Mouse (Mus musculus) ES-Bruce4 (cell line): Measurements from ENCODE around the gene Tcf7l1. TPM values are rescaled to one million over a fixed set of nuclear protein-coding genes. Genes with fewer than 3 reads are reported as not detected.

Source experiments
- H3K27ac ChIP-seq: 2 replicates; pipeline ENCODE4 v1.5.1; 2012; ENCODE audit warnings: low read length, inconsistent platforms; ENCODE audit not compliant: insufficient read depth
- H3K27me3 ChIP-seq: 2 replicates; pipeline ENCODE4 v1.6.1; 2012; ENCODE audit warnings: mild to moderate bottlenecking, low read length, inconsistent platforms; ENCODE audit not compliant: control insufficient read depth, poor library complexity, insufficient read depth, severe bottlenecking
- H3K36me3 ChIP-seq: 2 replicates; pipeline ENCODE4 v1.6.1; 2012; ENCODE audit warnings: inconsistent platforms, mild to moderate bottlenecking, low read length, moderate library complexity; ENCODE audit not compliant: control insufficient read depth, poor library complexity, insufficient read depth, severe bottlenecking
- H3K4me1 ChIP-seq: one replicate; pipeline ENCODE4 v1.8.1; 2011; ENCODE audit warnings: low read length; ENCODE audit not compliant: control insufficient read depth, insufficient read depth
- H3K4me3 ChIP-seq: 2 replicates; pipeline ENCODE4 v1.5.1; 2011; ENCODE audit warnings: low read depth, mild to moderate bottlenecking, low read length
- H3K9ac ChIP-seq: 2 replicates; pipeline ENCODE4 v1.6.1; 2012; ENCODE audit warnings: low read depth, mild to moderate bottlenecking, inconsistent platforms; ENCODE audit not compliant: poor library complexity, severe bottlenecking
- H3K9me3 ChIP-seq: replicated peaks from 2 replicates; pipeline ENCODE4 v1.6.1; 2012; ENCODE audit warnings: mild to moderate bottlenecking, low read length, inconsistent platforms; ENCODE audit not compliant: control insufficient read depth, poor library complexity, insufficient read depth, severe bottlenecking
- CTCF ChIP-seq: IDR thresholded peaks from one replicate; pipeline ENCODE4 v1.8.1; 2011; ENCODE audit warnings: low read depth, low read length
- EP300 ChIP-seq: IDR thresholded peaks from 2 replicates; pipeline ENCODE4 v1.6.1; 2011; ENCODE audit warnings: low read depth, low read length; ENCODE audit not compliant: insufficient read depth
- POLR2A ChIP-seq: IDR thresholded peaks from one replicate; pipeline ENCODE4 v1.8.1; 2011; ENCODE audit warnings: low read length; ENCODE audit not compliant: insufficient read depth
- polyA plus RNA-seq: library from polyadenylated mRNA; stranded (reverse); fragments of >200 nt; gene quantifications from 2 replicates; pipeline ENCODE4 v1.2.4, GENCODE M21; 2011; ENCODE audit warnings: low read depth; ENCODE audit not compliant: missing spikeins, insufficient read depth, insufficient read length

The Tcf7l1 gene
- polyA plus RNA-seq, 1 experiment, result 84.8 TPM

- Histone ChIP-seq H3K9me3 (no peaks in the 10 kb centered on the region), H3K36me3 (no peaks in the 10 kb centered on the region), H3K27ac (no peak overlapping the region), H3K27me3 (no peaks in the 10 kb centered on the region), H3K4me1 (no peaks in the 10 kb centered on the region), H3K9ac (no peak overlapping the region), H3K4me3 (no peak overlapping the region)
- TF ChIP-seq POLR2A, result no peak
- TF ChIP-seq CTCF, result no peak
- TF ChIP-seq EP300, result no peak
Measured at GRCm38 (mm10) chr6:72644576-72644975, 144.5 kb downstream of the Tcf7l1 start.

GRCm38 (mm10) chr6:72641218-72641954 lies 147.7 kb downstream of the Tcf7l1 start:
- TF ChIP-seq EP300 (no peak), CTCF (no peak), POLR2A (no peak)
- no peak overlapping the region for H3K4me3 ChIP-seq
- no peaks in the 10 kb centered on the region for H3K4me1 ChIP-seq
- H3K27me3 ChIP-seq, result no peaks in the 10 kb centered on the region
- no peak overlapping the region for H3K27ac ChIP-seq
- no peaks in the 10 kb centered on the region for H3K9me3 ChIP-seq
- H3K36me3 ChIP-seq, result no peaks in the 10 kb centered on the region
- no peak overlapping the region for H3K9ac ChIP-seq

- no peak overlapping the region for H3K27ac ChIP-seq
- TF ChIP-seq EP300, result no peak
- no peak for TF ChIP-seq POLR2A
- TF ChIP-seq CTCF, result no peak
Measured at GRCm38 (mm10) chr6:72636940-72637339, 152.1 kb downstream of the Tcf7l1 start.

GRCm38 (mm10) chr6:72635760-72636431 lies 153.2 kb downstream of the Tcf7l1 start:
- Histone ChIP-seq H3K4me3 (no peak overlapping the region), H3K27ac (no peak overlapping the region), H3K9me3 (no peaks in the 10 kb centered on the region), H3K27me3 (no peaks in the 10 kb centered on the region), H3K36me3 (peaks cover 2% of the 10 kb centered on the region; the same call in 1 of the 2 replicates), H3K4me1 (peaks cover 3% of the 10 kb centered on the region), H3K9ac (no peak overlapping the region)
- TF ChIP-seq POLR2A, result no peak
- TF ChIP-seq CTCF, result peak; percentile 57

More at GRCm38 (mm10) chr6:72636940-72637339, 152.1 kb downstream of the Tcf7l1 start:
- H3K36me3 ChIP-seq, result no peaks in the 10 kb centered on the region
- peaks cover 3% of the 10 kb centered on the region for H3K4me1 ChIP-seq
- no peak overlapping the region for H3K9ac ChIP-seq
- H3K27me3 ChIP-seq, result no peaks in the 10 kb centered on the region
- H3K9me3 ChIP-seq, result no peaks in the 10 kb centered on the region
- H3K4me3 ChIP-seq, result no peak overlapping the region

- TF ChIP-seq CTCF (no peak), EP300 (no peak), POLR2A (no peak)
- H3K4me1 ChIP-seq, result peaks cover 3% of the 10 kb centered on the region
- no peak overlapping the region for H3K9ac ChIP-seq
- H3K4me3 ChIP-seq, result no peak overlapping the region
- peaks cover 4% of the 10 kb centered on the region; the same call in 1 of the 2 replicates for H3K36me3 ChIP-seq
- no peaks in the 10 kb centered on the region for H3K27me3 ChIP-seq
- no peak overlapping the region for H3K27ac ChIP-seq
- no peaks in the 10 kb centered on the region for H3K9me3 ChIP-seq
Measured at GRCm38 (mm10) chr6:72634311-72634710, 154.7 kb downstream of the Tcf7l1 start.

- Histone ChIP-seq H3K27ac (no peak overlapping the region), H3K9me3 (no peaks in the 10 kb centered on the region), H3K4me1 (peaks cover 3% of the 10 kb centered on the region), H3K9ac (no peak overlapping the region), H3K36me3 (peaks cover 4% of the 10 kb centered on the region; the same call in 1 of the 2 replicates), H3K4me3 (no peak overlapping the region), H3K27me3 (no peaks in the 10 kb centered on the region)
- TF ChIP-seq EP300 (no peak), CTCF (no peak), POLR2A (no peak)
Measured at GRCm38 (mm10) chr6:72631700-72632099, 157.4 kb downstream of the Tcf7l1 start.
